Mouse (Mus musculus) megakaryocyte-erythroid progenitor cell, adult 5-6 weeks (primary cell): ENCODE results near the gene Msi2. TPM values are rescaled to one million over a fixed set of nuclear protein-coding genes. Genes with fewer than 3 reads are reported as not detected.
A peak's percentile ranks its signal among the peaks of the same experiment; 100 is the strongest.

Experiments
- ATAC-seq: replicated peaks from 2 replicates; pipeline ENCODE4 v1.8.0; 2016; ENCODE audit warnings: mild to moderate bottlenecking, inconsistent platforms; ENCODE audit not compliant: severe bottlenecking, poor library complexity, low FRiP score, low TSS enrichment
- total RNA-seq, 2 experiments: library from RNA; stranded (forward) in 1 of 2; stranded (reverse) in 1 of 2; fragments of 200-1000, 215-1000 nt in 1 of 2; fragments of >200 nt in 1 of 2; fragmentation: Nextera tagmentation in 1 of 2; gene quantifications; 2 replicates each; pipeline ENCODE4 v1.2.3; 2014 to 2017

Msi2 gene
- total RNA-seq, 2 experiments from 2014 or later = 89.1 to 111 TPM

GRCm38 (mm10) chr11:88555232-88555818 lies 163.0 kb downstream of the Msi2 start:
- ATAC-seq = no peak

GRCm38 (mm10) chr11:88553521-88554310 lies 164.6 kb downstream of the Msi2 start:
- ATAC-seq = peak; percentile 72

DNA sequence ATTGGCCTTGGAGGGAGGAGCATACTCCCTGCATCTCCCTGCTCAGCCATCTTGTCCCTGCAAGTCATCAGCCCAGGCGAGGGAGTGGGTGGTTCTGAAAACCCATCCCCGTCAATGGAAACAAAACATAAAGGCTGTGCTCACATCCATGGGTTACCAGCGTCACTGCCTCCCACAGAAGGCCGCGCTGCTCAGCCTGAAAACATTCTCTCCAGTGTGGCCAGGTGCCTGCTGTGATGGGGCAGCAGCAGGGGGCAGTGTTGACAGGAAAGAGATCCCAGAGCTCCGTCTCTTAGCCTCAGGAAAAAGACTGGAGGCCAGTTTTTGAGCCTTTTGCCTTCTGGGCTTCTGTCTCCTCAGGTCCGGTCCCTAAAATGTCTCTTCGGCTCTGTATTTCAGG lies 165.3 kb downstream of the Msi2 start:
- ATAC-seq = 0 out of 2 replicates have a peak, but pooled peaks have one; percentile 39

- no peak for ATAC-seq
Observed at GRCm38 (mm10) chr11:88552385-88552784, 165.9 kb downstream of the Msi2 start.

GRCm38 (mm10) chr11:88551034-88551433 lies 167.3 kb downstream of the Msi2 start:
- ATAC-seq = peak; percentile 23; the same call in 1 of the 2 replicates

DNA sequence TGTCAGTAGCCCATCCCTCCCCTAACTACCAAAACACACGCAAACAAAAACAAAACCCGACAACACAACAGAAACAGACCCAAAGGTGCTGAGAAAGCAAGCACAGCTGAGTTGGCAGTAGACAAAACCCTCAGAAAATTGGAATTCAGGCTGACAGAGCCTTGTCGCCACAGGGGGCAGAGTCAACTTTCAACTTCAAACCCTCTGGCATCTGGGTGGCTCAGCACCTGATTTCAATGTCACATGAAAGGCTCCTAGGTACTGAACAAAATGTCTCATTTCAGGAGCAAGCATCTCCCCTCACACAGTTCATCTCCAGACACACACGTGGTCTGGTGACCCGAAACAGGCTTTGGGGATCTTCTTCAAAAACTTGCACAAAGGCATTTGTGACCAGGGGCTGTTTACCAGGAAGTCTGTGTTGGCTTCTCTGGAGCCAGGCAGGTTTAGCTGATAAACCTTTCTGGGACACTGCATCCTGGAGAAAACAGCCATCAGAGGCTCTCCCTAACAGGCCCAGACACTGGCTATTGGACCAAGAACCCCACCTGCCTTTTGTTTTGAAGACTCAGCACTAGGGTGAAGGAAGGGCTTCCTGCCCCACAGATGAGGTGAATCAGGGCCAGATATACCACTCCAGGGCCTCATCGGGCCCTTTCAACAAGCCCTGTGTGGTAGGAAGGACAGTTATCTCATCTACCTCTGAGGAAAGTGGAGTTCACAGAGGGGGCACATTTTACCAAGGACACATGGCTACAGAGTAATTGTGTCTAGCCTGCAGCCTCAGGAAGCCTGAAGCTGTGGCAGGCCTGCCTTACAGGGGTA lies 168.0 kb downstream of the Msi2 start:
- ATAC-seq = no peak

GRCm38 (mm10) chr11:88549529-88549900 lies 168.8 kb downstream of the Msi2 start:
- no peak for ATAC-seq

- no peak for ATAC-seq
Observed at GRCm38 (mm10) chr11:88548832-88549528, 169.3 kb downstream of the Msi2 start.

GRCm38 (mm10) chr11:88548423-88548822 lies 169.9 kb downstream of the Msi2 start:
- no peak for ATAC-seq

- no peak for ATAC-seq
Observed at GRCm38 (mm10) chr11:88543771-88544170, 174.5 kb downstream of the Msi2 start.

GRCm38 (mm10) chr11:88542817-88543216 lies 175.5 kb downstream of the Msi2 start:
- no peak for ATAC-seq

- no peak for ATAC-seq
Observed at GRCm38 (mm10) chr11:88541666-88542639, 176.4 kb downstream of the Msi2 start.

DNA sequence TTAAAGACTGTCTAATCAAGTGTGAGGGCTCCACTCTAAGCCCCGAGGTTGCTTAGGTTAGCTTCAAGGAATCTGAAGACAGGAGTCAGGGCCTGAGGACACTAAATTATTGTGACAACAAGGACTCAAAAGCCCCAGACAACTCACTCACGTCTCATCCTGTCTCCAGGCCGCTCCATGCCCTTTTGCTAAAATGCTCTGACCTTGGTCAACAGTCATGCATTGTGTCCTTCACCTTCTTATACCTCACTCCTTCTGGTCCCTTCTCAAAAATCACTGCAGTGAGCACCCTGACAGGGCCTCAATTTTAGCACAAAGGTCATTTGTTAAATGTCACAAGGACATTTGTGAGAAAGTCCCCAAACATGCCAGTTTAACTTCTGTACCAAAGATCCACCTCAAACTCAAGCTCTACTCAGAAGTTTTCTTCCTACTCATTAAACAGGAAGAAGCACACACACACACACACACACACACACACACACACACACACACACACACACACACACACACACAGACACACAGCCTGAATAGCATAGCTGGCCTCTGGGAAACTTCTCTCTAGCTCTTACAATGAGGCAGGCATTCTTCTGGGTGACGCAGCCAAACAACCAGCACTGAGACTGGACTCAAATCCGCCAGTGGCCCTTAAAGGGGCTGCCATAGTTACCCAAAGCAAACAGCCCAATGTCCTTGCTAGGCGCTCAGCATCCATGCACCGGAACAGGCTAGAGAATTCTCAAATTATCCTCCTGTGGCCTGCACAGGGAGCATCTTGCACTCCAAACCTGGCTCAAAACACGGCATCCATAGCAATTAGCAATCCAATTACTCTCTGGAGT lies 178.5 kb downstream of the Msi2 start:
- ATAC-seq = no peak

- ATAC-seq = no peak
Observed at GRCm38 (mm10) chr11:88538710-88539340, 179.5 kb downstream of the Msi2 start.

GRCm38 (mm10) chr11:88537344-88537743 lies 181.0 kb downstream of the Msi2 start:
- ATAC-seq = no peak

DNA sequence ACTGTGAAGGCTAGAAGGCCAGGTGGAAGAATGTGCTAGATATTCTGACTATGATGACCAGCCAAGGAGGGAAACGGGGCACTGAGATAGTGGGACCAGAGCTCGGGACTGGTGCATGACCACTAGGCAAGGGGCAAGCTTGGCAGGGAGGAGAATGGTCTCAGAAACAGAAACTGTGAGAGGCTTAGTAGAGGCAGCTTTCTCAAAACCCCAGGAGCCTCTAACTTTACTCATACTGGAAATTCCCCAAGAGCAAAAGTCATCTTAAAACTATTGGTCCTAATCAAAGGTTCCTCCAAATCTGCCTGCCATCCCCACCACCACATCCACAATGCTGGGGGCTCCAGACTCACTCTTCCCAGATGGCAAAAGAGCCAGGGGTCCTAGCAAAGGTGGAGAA lies 181.5 kb downstream of the Msi2 start:
- ATAC-seq = no peak

GRCm38 (mm10) chr11:88534331-88534929 lies 183.9 kb downstream of the Msi2 start:
- no peak for ATAC-seq
